ENCODE assay signal across 20 mouse cellular contexts in genomic region chr19:24646162-24646829, GRCm38 (mm10). TPM values are rescaled to one million over a fixed set of nuclear protein-coding genes. Genes with fewer than 3 reads are reported as not detected.
DNase-seq lines count a peak whose midpoint lies in the region; ATAC-seq lines count a peak whose summit lies in the region.
"Had no signal": no experiment of that assay in that cellular context is flagged by ENCODE, and none has a peak within 500 bp of the region (broad histone marks: within the 10 kb centered on the region; RNA-seq: fewer than 3 reads in every experiment).

No protein-coding gene starts in this region.

- no peak overlapping the region for H3K4me3 ChIP-seq in embryonic facial prominence, embryonic 14.5 days (ENCODE audit: low read depth, low read length)
- no peak overlapping the region for H3K4me3 ChIP-seq in midbrain, embryonic 11.5 days (ENCODE audit: low read depth, low read length)
- no peak overlapping the region for H3K4me3 ChIP-seq in midbrain, embryonic 16.5 days (ENCODE audit: low read depth, low read length)
- H3K4me3 ChIP-seq: heart, embryonic 13.5 days; limb, embryonic 15.5 days; lung, embryonic 15.5 days; myocyte had no signal

- peak overlapping the region; percentile 18; the same call in 1 of the 2 replicates for H3K27ac ChIP-seq in embryonic facial prominence, embryonic 14.5 days (replicated peaks; ENCODE audit: low read depth, low read length)
- H3K27ac ChIP-seq in midbrain, embryonic 11.5 days (ENCODE audit: low read depth, low read length), result no peak overlapping the region
- no peak overlapping the region for H3K27ac ChIP-seq in midbrain, embryonic 16.5 days (ENCODE audit: low read length)
- H3K27ac ChIP-seq: heart, embryonic 13.5 days; limb, embryonic 15.5 days; lung, embryonic 15.5 days; stomach, postnatal 0 days had no signal

- no peak for ATAC-seq in embryonic facial prominence, embryonic 14.5 days (ENCODE audit: low read depth)
- ATAC-seq in midbrain, embryonic 11.5 days (ENCODE audit: low FRiP score), result no peak
- ATAC-seq in midbrain, embryonic 16.5 days, result no peak
- ATAC-seq: forebrain, embryonic 14.5 days had no signal

- no peaks in the 10 kb centered on the region for H3K36me3 ChIP-seq in embryonic facial prominence, embryonic 14.5 days (ENCODE audit: control insufficient read depth, insufficient read depth, low read length)
- H3K36me3 ChIP-seq in midbrain, embryonic 11.5 days (ENCODE audit: control insufficient read depth, insufficient read depth, low read length), result no peaks in the 10 kb centered on the region
- no peaks in the 10 kb centered on the region for H3K36me3 ChIP-seq in midbrain, embryonic 16.5 days (ENCODE audit: control insufficient read depth, insufficient read depth, low read length)
- H3K36me3 ChIP-seq: G1E; heart, embryonic 13.5 days; limb, embryonic 15.5 days; lung, embryonic 15.5 days had no signal

- no peak overlapping the region for H3K9ac ChIP-seq in embryonic facial prominence, embryonic 14.5 days (ENCODE audit: low read depth, low read length)
- H3K9ac ChIP-seq in midbrain, embryonic 11.5 days (ENCODE audit: low read length), result no peak overlapping the region
- no peak overlapping the region for H3K9ac ChIP-seq in midbrain, embryonic 16.5 days (ENCODE audit: low read depth, low read length)
- H3K9ac ChIP-seq: heart, embryonic 13.5 days; limb, embryonic 15.5 days; lung, embryonic 15.5 days had no signal

- 51% methylated on average over 8 of the region's 8 CpGs for WGBS in embryonic facial prominence, embryonic 14.5 days
- WGBS in midbrain, embryonic 11.5 days, result 94% methylated on average over 8 of the region's 8 CpGs
- 80% methylated on average over 8 of the region's 8 CpGs for WGBS in midbrain, embryonic 16.5 days

- H3K4me1 ChIP-seq in embryonic facial prominence, embryonic 14.5 days (ENCODE audit: control insufficient read depth, insufficient read depth, low read length), result peaks cover 16% of the 10 kb centered on the region; the same call in 1 of the 2 replicates
- no peaks in the 10 kb centered on the region for H3K4me1 ChIP-seq in midbrain, embryonic 11.5 days (ENCODE audit: control insufficient read depth, insufficient read depth, low read length)
- peaks cover 2% of the 10 kb centered on the region for H3K4me1 ChIP-seq in midbrain, embryonic 16.5 days (ENCODE audit: control insufficient read depth, insufficient read depth, low read length)
- H3K4me1 ChIP-seq: heart, embryonic 13.5 days; lung, embryonic 15.5 days had no signal

- no peaks in the 10 kb centered on the region for H3K9me3 ChIP-seq in embryonic facial prominence, embryonic 14.5 days (ENCODE audit: control insufficient read depth, low read length)
- no peaks in the 10 kb centered on the region for H3K9me3 ChIP-seq in midbrain, embryonic 11.5 days (ENCODE audit: control insufficient read depth, low read length)
- no peaks in the 10 kb centered on the region for H3K9me3 ChIP-seq in midbrain, embryonic 16.5 days (replicated peaks; ENCODE audit: control insufficient read depth, low read length, poor library complexity, severe bottlenecking)
- H3K9me3 ChIP-seq: G1E; heart, embryonic 13.5 days; limb, embryonic 15.5 days; lung, embryonic 15.5 days had no signal

- intact Hi-C loops in left cerebral cortex, postnatal 14 days (cut with DNase I), result no loop called here

- no peak overlapping the region for H3K4me2 ChIP-seq in embryonic facial prominence, embryonic 14.5 days (ENCODE audit: low read depth, low read length)
- no peak overlapping the region for H3K4me2 ChIP-seq in midbrain, embryonic 11.5 days
- H3K4me2 ChIP-seq in midbrain, embryonic 16.5 days (ENCODE audit: low read length), result no peak overlapping the region
- H3K4me2 ChIP-seq: heart, embryonic 13.5 days; limb, embryonic 15.5 days; lung, embryonic 15.5 days had no signal

- peak; percentile 23 for DNase-seq in A20 (ENCODE audit: low read depth, low spot score)
- DNase-seq in CD4-positive helper T cell, adult 2 months (ENCODE audit: low read depth, low spot score), result peak; percentile 7
- DNase-seq in embryonic facial prominence, embryonic 14.5 days (ENCODE audit: low spot score), result peak; percentile 62
- DNase-seq in spleen, adult 12 weeks (ENCODE audit: low spot score), result peak; percentile 31
- no peak for DNase-seq in left cerebral cortex, postnatal 14 days (ENCODE audit: low spot score in 2 of 2)
- DNase-seq in midbrain, embryonic 11.5 days (ENCODE audit: low spot score, missing footprints), result no peak
- DNase-seq: cerebellum, adult 8-10 months; gastrocnemius, postnatal 14 days; kidney, adult 11 months; kidney, postnatal 36 days; right cerebral cortex, postnatal 25 days; thymus, postnatal 25 days had no signal

- H3K27me3 ChIP-seq in embryonic facial prominence, embryonic 14.5 days (replicated peaks; ENCODE audit: control insufficient read depth, insufficient read depth, low read length), result no peaks in the 10 kb centered on the region
- H3K27me3 ChIP-seq in midbrain, embryonic 11.5 days (ENCODE audit: control insufficient read depth, insufficient read depth, low read length), result no peaks in the 10 kb centered on the region
- H3K27me3 ChIP-seq in midbrain, embryonic 16.5 days (ENCODE audit: control insufficient read depth, insufficient read depth, low read depth, low read length), result no peaks in the 10 kb centered on the region
- H3K27me3 ChIP-seq: heart, embryonic 13.5 days; limb, embryonic 15.5 days; lung, embryonic 15.5 days had no signal

RNA-seq across cellular contexts. Expression of gene Tmem252, which starts 27.5 kb away (rescaled TPM):
- polyA plus RNA-seq in embryonic facial prominence, embryonic 14.5 days (2014; fragmentation: Nextera tagmentation; extraction: Ambion mirVana), result 3.6 and 3.8 TPM in 2 replicates
- total RNA-seq in left cerebral cortex, postnatal 14 days (2021), result 1 to 10 TPM in 1 of 2 experiments, under 1 TPM in 1; 0.66 to 1.7 TPM
- 0.29 and 0.58 TPM in 2 replicates for polyA plus RNA-seq in midbrain, embryonic 11.5 days (2014; fragmentation: Nextera tagmentation; extraction: Ambion mirVana)
- 1.3 and 1.4 TPM in 2 replicates for polyA plus RNA-seq in midbrain, embryonic 16.5 days (2015; fragmentation: Nextera tagmentation; extraction: Ambion mirVana)
- polyA plus RNA-seq: G1E had no signal

Comparison
In these comparisons a context has a peak if more than half of its experiments do, and no peak if none do; other contexts are left out.
1. DNase-seq: peak in A20 (single experiment), CD4-positive helper T cell, adult 2 months (single experiment), embryonic facial prominence, embryonic 14.5 days (single experiment) and spleen, adult 12 weeks (single experiment); none in left cerebral cortex, postnatal 14 days (0 of 2) and midbrain, embryonic 11.5 days (single experiment).